Mouse (Mus musculus): ENCODE measurements around the gene Klk11.

The Klk11 gene

GRCm38 (mm10) chr7:43774364-43774763 lies at the start of gene Klk11:
TSS of gene Klk11 (plus strand) at chr7:43774604.
- no peak for DNase-seq (ENCODE audit: low spot score)

- DNase-seq (ENCODE audit: low spot score): no peak
Measured at GRCm38 (mm10) chr7:43747788-43748187, 26.6 kb upstream of the Klk11 start.

DNA sequence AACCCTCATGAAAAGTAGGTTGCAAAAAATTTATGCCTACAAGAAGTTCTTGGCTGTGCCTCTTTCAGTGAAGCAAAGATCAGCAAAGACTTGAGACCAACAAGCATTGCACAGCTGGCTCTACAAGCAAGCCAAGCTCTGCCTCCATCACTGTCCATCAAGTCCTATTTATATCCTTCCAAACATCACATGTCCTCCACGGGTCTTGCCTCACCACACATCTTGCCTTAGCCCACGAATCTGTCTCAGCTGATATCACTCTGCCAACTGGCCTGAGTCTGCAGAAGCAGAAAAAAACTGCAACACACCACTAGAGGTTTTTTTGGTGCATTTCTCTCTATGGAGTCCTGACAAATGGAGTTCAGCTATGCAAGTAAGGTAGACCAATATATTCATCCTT lies 21.6 kb upstream of the Klk11 start:
- DNase-seq (ENCODE audit: low spot score): no peak

DNA sequence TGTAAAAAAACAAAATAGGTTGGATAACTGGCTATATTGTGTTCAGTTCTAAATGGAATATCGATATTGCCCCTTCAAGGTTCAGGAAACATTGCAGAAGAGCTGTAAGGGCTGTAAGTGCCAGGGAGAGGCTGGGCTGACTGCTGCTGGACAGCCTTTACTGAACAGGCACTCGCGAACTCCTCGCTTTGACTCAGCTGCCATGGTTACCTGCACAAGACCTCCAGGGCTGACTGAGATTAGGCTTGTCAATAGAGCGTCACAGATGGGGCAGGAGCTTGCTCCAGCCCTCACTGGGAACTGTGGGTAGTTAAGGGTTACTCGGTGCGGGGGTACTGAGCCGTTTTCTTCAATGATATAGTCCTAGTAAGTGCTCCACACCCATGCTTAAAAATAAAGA lies 7.9 kb upstream of the Klk11 start:
- DNase-seq (ENCODE audit: low spot score): no peak

- no peak for DNase-seq (ENCODE audit: low spot score)
Measured at GRCm38 (mm10) chr7:43768597-43768996, 5.8 kb upstream of the Klk11 start, which contains the start of gene Klk12. TSS of gene Klk12 (plus strand) at chr7:43768897.

GRCm38 (mm10) chr7:43769636-43770035 lies 4.8 kb upstream of the Klk11 start:
- DNase-seq (ENCODE audit: low spot score): no peak

- DNase-seq (ENCODE audit: low spot score): no peak
Measured at GRCm38 (mm10) chr7:43770701-43771100, 3.7 kb upstream of the Klk11 start.

DNA sequence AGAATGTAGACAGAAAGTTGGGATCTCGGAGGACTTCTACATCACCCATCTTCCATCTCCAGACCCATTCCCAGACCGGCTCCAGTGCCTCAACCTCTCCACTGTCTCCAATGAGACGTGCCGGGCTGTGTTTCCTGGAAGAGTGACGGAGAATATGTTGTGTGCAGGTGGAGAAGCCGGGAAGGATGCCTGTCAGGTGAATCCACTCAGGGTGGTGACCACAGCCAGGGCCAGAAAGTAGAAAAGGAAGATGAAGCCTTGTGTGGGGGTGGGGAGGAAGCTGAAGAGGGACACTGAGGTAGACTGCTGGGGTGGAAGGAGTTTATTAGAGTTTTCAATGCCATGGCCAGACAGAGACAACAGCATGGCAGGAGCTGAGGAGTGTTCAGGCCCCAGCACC lies 2.5 kb upstream of the Klk11 start:
- DNase-seq (ENCODE audit: low spot score): no peak

DNA sequence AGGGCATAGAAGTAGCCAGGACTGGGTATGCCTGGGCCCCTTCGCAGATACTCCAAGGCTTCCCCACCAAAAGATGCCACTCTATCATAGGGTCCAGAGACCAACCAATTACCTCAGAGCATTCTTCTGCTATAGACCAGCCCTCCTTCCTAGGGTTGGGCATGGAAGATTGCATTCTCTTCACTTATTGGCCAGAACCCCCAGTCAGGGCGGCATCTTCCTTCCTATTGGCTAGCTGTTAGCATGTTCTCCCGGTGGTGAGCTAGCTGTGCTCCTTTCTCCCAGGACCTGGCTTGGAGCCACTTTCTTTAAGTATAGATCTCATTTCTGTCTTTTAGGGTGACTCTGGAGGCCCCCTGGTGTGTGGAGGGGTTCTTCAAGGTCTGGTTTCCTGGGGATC lies 1.5 kb upstream of the Klk11 start:
- DNase-seq (ENCODE audit: low spot score): no peak

- no peak for DNase-seq (ENCODE audit: low spot score)
Measured at GRCm38 (mm10) chr7:43774802-43775201, 398 bp downstream of the Klk11 start.

DNA sequence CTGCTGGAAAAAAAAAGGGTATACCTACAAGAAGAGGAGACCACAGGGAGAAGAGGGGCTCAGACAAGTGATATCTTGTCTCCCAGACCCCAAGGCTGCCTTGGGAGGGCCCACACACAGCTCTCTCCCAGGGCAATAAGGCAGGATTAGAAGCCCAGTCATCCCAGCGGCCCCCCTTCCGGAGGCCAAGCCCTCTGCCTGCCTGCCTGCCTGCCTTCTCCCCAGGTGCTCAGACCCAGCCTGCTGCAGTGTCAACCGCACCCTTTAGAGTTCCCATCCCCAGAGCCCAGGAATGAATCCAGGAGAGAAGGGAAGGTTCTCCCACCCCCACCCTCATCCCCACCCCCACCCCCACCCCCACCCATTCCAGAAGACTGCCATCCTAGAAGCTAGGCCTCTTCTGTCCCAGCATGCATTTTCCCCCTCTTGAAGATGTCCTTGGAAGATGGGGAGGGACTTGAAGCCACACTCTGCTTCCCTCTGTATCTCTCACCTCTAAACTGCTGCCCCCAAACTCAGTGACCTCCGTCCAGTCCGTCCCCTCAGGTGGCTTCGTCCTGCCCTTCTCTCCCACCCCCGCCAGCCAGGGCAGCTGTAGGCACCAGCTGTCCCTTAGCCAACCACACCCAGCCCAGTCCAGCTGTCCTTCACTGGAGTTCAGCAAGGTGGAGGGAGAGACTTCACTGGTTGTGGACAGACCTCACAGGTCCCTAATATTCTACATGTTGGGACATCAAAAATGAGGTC lies 1.1 kb downstream of the Klk11 start:
- no peak for DNase-seq (ENCODE audit: low spot score)

GRCm38 (mm10) chr7:43776506-43776905 lies 2.1 kb downstream of the Klk11 start:
- DNase-seq (ENCODE audit: low spot score): no peak

DNA sequence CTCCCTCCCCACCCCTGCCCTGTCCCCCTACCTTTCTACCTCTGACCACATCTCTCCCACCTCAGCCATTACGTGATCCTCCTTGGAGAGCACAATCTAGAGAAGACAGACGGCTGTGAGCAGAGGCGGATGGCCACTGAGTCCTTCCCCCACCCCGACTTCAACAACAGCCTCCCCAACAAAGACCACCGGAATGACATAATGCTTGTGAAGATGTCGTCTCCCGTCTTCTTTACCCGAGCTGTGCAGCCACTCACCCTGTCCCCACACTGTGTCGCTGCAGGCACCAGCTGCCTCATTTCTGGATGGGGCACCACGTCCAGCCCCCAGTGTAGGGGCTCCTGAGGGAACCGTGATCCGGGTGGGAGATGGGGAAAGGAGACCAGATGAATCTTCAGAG lies 3.0 kb downstream of the Klk11 start:
- DNase-seq (ENCODE audit: low spot score): no peak

DNA sequence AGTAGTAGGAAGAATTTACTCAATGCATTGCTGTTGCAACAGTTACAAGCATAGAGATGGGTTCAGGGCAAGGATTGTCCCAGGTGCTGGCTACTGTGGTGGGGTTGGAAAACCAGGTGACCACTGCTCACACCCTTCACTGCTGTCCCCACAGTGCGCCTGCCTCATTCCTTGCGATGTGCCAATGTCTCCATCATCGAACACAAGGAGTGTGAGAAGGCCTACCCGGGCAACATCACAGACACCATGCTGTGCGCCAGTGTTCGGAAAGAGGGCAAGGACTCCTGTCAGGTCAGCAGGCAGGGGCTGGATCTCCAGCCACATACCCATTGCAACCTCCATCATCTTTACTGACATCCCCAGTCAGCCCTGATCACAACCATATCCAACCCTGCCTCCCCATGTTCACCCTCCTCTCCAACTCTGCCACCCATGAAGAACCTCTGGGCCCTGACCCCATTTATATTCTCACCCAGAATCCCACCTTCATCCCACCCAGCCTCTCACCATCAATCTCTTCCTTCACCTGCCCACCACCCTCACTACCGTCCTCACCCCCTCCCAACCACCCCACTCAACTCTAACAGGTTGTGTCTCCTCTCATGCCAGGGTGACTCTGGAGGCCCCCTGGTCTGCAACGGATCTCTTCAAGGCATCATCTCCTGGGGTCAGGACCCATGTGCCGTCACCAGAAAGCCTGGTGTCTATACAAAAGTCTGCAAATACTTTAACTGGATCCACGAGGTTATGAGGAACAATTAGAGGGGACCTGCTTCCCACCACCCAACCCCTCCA lies 4.0 kb downstream of the Klk11 start:
- DNase-seq (ENCODE audit: low spot score): no peak

DNA sequence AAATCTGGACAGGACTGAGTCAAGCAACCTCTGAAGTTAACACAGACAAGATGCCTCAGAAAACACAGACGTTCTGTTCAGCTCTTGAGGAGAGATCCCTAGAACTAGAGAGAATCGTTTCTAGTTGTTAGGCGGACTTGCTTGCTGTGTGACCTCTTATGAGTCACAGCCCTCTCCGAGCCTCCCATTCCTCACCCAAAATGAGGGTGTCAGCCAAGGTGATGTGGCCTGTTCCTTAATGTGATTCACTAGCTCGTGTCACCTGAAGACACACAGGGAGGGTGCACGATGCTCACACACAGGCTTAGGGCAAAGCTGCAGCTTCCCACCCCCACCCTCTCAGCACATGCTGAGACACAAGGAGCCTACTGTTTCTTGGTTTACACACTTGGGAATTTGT lies 5.8 kb downstream of the Klk11 start:
- no peak for DNase-seq (ENCODE audit: low spot score)

DNA sequence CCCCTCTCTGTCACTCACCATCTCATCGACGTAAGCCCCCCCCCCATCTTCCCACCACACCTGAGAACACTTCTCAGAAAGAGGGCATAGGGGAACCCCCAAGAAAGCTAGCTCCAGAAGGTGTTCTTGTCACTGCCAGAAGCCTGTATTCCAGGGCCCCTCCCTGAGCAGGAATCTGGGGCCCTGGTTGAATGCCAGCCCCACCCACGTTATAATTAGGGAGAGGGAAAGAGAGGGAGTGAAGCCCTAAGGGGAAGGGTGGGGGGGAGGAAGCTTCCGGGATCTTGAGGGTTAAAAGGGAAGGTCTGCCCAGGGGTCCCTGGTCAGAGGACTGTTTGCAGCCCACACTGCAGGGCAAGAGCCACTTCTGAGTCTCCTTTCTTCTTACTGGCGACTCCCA lies 6.3 kb downstream of the Klk11 start, which contains the start of gene Klk10:
TSS of gene Klk10 (plus strand) at position 290 of the 400 bp plus-strand sequence.
- no peak for DNase-seq (ENCODE audit: low spot score)

DNA sequence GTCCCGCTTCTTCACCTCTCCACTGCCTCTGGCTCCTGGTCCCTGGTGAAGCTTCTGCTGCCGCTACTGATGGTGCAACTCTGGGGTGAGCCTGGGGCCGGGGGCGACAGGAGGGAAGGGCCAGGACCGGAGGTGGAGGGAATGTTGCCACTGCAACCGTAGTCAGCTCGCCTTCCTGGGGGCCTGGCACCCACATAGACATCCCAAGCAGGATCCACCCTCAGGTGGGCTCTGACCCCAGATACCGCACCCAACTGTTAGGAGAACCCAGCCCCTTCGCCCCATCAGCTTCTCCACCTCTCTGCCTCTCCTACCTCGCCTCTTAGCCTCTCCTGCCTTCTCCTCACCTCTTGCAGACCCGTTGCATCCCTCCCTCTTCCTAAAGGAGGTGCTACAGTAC lies 7.1 kb downstream of the Klk11 start:
- DNase-seq (ENCODE audit: low spot score): no peak

DNA sequence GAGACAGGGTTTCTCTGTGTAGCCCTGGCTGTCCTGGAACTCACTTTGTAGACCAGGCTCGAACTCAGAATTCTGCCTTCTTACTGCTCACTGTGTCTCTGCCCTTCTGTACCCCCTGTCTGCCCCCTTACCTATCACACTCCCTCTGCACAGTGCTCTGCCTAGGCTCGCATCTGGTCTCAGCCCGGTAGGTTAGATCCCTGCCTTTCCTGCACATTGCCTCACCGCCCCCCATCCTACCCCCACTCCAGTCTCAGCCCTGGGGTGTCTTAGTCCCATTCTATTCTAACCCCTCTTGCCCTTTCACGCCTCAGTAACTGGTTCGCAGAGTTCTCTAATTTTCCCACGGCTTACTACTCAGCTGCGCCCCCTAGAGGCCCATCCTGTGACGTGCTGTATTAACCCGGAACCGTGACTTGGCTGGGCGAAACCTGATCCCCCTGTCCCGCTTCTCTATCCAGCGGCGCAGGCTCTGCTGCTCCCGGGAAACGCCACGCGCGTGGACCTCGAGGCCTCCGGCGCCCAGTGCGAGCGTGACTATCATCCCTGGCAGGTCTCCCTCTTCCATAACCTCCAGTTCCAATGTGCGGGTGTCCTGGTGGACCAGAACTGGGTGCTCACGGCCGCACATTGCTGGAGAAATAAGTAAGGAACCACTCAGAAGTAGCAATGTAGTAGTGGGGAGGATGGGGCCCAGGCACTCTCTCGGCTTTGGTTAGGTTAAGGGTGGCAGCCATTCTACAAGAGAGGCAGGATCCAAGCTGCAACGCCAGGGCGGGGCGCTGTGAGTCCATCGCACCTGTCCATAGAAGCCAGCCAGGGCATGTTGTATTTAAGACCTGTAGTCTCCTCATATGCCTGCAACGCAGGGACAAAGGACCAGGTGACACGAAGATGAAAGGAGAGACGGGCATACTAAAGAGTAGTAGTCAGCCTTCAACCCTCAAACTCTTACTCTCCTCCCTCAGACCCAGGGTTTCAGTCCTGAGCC lies 8.2 kb downstream of the Klk11 start:
- DNase-seq (ENCODE audit: low spot score): peak; percentile 82

DNA sequence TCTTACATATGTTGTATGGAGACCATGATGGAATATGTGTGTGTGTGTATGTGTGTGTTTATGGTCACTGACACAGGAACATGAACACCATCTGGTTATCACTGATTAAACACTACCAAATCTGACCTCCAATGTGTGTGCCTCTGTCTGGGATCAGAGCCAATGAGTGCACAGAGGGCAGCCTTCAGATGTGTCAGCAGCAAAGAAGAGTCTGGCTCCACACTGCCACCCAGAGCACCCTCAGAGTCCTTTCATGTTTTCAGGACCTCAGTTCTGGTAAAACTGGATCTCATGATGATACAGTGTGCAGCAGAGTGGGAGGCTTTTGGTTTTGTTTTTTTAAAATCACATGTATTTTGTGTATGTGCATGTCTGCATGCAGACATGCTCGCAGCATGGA lies 10.9 kb downstream of the Klk11 start:
- DNase-seq (ENCODE audit: low spot score): no peak

DNA sequence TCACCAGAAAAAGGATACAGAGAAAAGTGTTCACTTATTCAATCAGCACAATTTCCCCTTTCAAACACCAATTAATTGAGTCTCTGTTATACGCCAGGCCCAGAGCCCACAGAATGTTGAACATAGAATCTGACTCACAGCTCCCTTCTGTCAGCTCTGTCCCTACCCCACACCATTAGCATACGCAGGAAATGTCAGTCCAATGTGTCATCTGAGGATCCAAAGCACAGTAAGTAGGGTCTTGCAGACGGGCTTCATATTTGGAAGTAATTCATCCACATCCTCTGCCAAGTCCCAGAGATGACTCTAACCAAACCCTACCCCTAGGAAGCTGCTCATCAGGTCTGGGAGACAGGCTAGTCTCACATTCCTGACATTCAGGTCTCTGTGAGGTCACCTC lies 13.7 kb downstream of the Klk11 start:
- no peak for DNase-seq (ENCODE audit: low spot score)

- DNase-seq (ENCODE audit: low spot score): no peak
Measured at GRCm38 (mm10) chr7:43789295-43789694, 14.9 kb downstream of the Klk11 start.

- DNase-seq (ENCODE audit: low spot score): no peak
Measured at GRCm38 (mm10) chr7:43791591-43791990, 17.2 kb downstream of the Klk11 start, which contains the start of gene Klk9. TSS of gene Klk9 (plus strand) at chr7:43791891.

Measured in ovary, postnatal 14 days (tissue).